Mouse (Mus musculus): ENCODE data around the gene Kcnk3.

The Kcnk3 gene

GRCm38 (mm10) chr5:30643477-30644179, 55.7 kb downstream of the Kcnk3 start:
- no peak for DNase-seq (ENCODE audit: low spot score)

DNA sequence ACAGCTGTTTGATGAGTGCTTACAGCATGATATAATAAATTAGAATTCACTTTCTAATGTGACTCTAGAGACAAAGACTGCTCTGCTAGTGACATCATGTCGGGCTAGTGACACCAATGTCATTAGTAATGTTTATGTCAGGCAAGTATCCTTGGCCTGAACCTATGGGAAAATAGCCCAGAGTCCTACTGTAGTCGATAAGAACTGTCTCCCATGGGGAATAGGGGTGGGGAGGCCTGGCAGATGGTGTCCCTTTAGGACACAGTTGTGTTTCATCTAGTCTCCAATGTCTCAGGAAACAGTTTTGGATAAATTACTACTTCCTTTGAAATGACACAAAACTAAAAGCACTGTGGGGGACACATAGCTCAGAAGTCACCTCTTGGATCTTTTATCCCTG, 58.1 kb downstream of the Kcnk3 start:
- DNase-seq (ENCODE audit: low spot score): no peak

- DNase-seq (ENCODE audit: low spot score): no peak
Measured at GRCm38 (mm10) chr5:30647396-30647795, 59.4 kb downstream of the Kcnk3 start.

DNA sequence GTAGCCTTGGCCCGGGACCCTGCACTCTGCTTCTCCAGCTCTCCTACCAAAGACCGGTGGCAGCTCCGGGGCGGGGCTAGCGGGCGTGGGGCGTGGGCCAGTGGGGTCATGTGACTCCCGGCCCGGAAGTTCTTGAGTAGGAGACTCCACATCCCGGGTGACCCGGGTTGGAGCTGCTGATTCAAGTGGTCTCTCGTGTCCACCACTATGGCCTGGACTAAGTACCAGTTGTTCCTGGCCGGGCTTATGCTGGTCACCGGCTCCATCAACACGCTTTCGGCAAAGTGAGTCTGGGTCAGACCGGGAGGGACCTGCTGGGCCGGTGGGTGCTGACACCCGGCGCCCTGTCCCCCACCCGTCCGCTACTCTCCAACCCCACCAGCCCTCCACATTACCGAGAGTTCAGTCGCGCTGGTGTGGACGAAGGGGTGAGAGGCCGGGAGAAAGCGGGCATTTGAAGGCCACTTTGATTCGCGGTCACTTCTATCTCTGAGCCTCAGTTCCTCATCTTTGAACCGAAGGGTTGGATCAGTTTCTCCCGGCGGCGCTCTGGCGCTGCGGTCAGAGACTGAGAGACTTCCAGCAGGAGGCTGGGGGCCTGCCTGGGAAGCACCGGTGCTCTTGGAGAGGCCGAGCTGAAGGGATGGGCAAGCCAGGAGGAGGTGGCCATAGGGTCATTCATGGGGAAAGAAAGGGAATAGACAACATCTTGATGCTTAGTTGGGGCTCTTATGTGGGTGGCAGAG, 60.0 kb downstream of the Kcnk3 start, which contains the start of gene Slc35f6:
Slc35f6 (plus strand) TSS at position 119 of the 746 bp plus-strand sequence.
- DNase-seq (ENCODE audit: low spot score): peak; percentile 90

- DNase-seq (ENCODE audit: low spot score): no peak
Measured at GRCm38 (mm10) chr5:30649558-30649957, 61.6 kb downstream of the Kcnk3 start.

DNA sequence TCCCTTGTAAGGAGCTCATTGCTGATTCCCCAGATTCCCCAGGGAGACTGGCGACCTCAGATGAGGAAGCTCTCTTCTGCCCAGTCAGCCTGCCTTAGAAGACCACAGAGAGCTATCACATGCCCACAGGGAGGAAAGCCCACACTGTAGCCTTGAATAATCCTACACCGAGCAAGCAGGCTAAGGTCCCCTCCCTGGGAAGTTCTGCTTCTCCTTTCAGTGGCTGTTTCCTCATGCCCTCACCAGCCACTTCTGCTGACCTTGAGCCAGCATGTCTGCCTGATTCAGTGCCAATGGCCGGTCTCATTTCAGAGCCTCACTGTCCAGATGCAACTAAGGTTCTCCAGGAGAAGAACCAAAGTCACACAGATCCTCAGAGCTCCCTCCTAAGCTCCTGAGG, 62.8 kb downstream of the Kcnk3 start:
- no peak for DNase-seq (ENCODE audit: low spot score)

DNA sequence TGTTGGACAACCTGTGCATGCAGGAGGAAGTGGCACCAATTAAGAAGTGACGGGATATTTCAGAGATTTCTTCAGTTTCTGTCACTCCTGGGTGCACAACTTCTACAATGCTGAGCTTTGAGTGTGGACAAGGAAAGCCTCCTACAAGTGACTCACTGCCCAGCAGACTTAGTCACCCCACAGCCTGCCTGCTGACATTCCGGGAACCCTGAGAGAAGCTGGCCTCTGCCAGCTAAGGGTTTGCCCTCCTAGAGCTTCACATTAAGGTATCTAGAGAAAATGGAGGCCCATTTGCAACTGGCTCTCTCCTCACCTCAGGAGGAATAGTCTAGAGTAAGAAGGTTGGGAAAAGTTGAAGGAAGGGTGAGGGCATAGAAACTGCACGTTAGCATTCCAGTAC, 63.6 kb downstream of the Kcnk3 start:
- DNase-seq (ENCODE audit: low spot score): no peak

- no peak for DNase-seq (ENCODE audit: low spot score)
Measured at GRCm38 (mm10) chr5:30653246-30653645, 65.3 kb downstream of the Kcnk3 start.

DNA sequence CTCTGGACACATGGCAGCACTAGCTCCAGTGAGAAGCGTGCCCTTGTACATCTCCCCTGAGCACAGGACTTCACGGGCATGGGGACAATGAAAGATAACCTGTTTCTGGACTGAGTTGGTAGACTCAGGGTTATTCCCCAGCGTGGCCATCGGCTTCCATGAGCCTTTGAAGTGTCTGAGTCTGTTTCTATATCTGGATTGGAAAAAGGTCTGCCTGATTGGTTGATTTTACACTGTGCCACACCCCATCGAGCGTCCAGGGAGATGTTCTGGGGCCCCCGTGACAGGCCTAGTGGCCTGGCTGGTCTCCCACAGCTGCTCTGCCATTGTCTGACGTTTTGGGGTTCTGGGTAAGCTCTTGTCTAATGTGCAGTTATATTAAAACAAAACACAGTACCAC, 67.1 kb downstream of the Kcnk3 start:
- DNase-seq (ENCODE audit: low spot score): no peak

- no peak for DNase-seq (ENCODE audit: low spot score)
Measured at GRCm38 (mm10) chr5:30655526-30656195, 67.7 kb downstream of the Kcnk3 start.

GRCm38 (mm10) chr5:30659042-30659441, 71.1 kb downstream of the Kcnk3 start:
- DNase-seq (ENCODE audit: low spot score): no peak

- no peak for DNase-seq (ENCODE audit: low spot score)
Measured at GRCm38 (mm10) chr5:30660278-30660677, 72.3 kb downstream of the Kcnk3 start.

DNA sequence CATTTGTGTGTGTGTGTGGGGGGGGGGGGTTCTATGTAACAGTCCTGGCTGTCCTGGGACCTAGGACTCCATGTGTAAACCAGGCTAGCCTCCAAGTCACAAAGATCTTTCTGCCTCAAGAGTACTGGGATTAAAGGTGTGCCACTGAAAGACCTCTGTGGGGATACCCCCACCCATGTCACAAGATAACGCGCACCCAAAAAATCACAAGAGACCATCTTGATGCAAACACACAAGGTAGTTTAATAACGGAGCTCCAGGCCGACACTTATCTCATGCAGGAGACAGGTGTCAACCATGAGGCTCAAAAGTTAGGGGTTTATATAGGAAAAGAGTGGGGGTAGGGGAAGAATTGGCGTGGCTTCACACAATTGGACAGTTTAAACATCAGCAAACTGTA, 72.8 kb downstream of the Kcnk3 start:
- DNase-seq (ENCODE audit: low spot score): no peak

- no peak for DNase-seq (ENCODE audit: low spot score)
Measured at GRCm38 (mm10) chr5:30665360-30665759, 77.4 kb downstream of the Kcnk3 start.

DNA sequence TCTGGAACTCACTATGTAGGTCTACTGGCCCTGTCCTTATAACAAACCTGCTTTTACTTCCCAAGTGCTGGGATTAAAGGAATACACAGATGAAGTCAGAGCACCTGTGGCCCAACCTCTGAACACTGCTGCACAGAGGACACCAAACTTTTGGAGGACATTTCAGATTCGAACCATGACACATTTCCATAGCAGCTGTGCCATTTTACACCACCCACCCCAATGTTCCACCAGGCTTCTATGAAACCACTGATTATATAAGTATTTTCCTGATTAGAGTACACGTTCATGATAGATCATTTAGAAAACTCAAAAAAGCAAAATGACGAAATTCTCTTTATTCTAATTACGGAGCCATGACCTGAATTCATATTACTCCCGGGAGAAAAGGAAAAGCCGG, 78.0 kb downstream of the Kcnk3 start:
- DNase-seq (ENCODE audit: low spot score): no peak

GRCm38 (mm10) chr5:30666391-30667195, 78.6 kb downstream of the Kcnk3 start, which contains the start of gene Cenpa:
Gene Cenpa (plus strand): TSS chr5:30666777.
- peak; percentile 96 for DNase-seq (ENCODE audit: low spot score)

GRCm38 (mm10) chr5:30667215-30667614, 79.2 kb downstream of the Kcnk3 start:
- no peak for DNase-seq (ENCODE audit: low spot score)

DNA sequence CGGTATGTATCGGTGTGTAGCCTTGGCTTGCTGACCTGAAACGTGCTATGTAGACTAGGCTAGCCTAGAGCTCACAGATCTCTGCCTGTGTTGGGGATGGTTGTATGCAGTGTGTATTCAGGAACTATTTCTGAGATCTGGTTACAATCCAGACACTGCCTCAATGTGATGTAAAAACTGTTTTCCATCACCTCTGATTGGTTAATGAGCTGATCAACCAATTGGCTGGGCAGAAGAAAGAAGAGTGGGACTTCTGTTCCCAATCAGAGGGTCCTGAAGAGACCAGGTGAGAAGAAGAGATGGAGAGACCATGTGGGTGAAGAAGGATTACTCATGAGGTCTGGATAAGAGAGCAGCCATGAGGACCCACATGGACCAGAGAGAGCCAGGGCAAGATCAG, 79.7 kb downstream of the Kcnk3 start:
- DNase-seq (ENCODE audit: low spot score): no peak

GRCm38 (mm10) chr5:30668637-30669495, 80.9 kb downstream of the Kcnk3 start:
- no peak for DNase-seq (ENCODE audit: low spot score)

- no peak for DNase-seq (ENCODE audit: low spot score)
Measured at GRCm38 (mm10) chr5:30669496-30669830, 81.5 kb downstream of the Kcnk3 start.

- no peak for DNase-seq (ENCODE audit: low spot score)
Measured at GRCm38 (mm10) chr5:30670091-30670490, 82.1 kb downstream of the Kcnk3 start.
